Mouse (Mus musculus) intestine, embryonic 14.5 days (tissue): ENCODE results near the gene Atg101. TPM values are rescaled to one million over a fixed set of nuclear protein-coding genes. Genes with fewer than 3 reads are reported as not detected.

Experiments used
- ATAC-seq: fragments of 200-750 bp; cut with Nextera tagmentation; replicated peaks from 2 replicates; pipeline ENCODE4 v1.8.0; 2017; ENCODE audit warnings: low read depth, moderate number of reproducible peaks, moderate TSS enrichment, moderate library complexity; ENCODE audit not compliant: low FRiP score, low TSS enrichment
- DNase-seq: peaks from one replicate; pipeline ENCODE4 v3.0.0-alpha.2; 2018; ENCODE audit warnings: low spot score
- H3K27ac ChIP-seq: fragments of 300-500 bp; sonication (generic); 2 replicates; pipeline ENCODE4 v1.5.1; 2014; ENCODE audit warnings: low read depth, mild to moderate bottlenecking, control low read depth
- H3K27me3 ChIP-seq: fragments of 300-500 bp; sonication (generic); replicated peaks from 2 replicates; pipeline ENCODE4 v1.6.1; 2014; ENCODE audit warnings: low read length, control low read depth; ENCODE audit not compliant: control insufficient read depth, insufficient read depth
- H3K36me3 ChIP-seq: fragments of 300-500 bp; sonication (generic); 2 replicates; pipeline ENCODE4 v1.6.1; 2014; ENCODE audit warnings: low read length, control low read depth; ENCODE audit not compliant: control insufficient read depth, insufficient read depth
- H3K4me1 ChIP-seq: fragments of 300-500 bp; sonication (generic); replicated peaks from 2 replicates; pipeline ENCODE4 v1.6.1; 2014; ENCODE audit warnings: low read length, control low read depth, mixed read lengths; ENCODE audit not compliant: control insufficient read depth, insufficient read depth
- H3K4me2 ChIP-seq: fragments of 300-500 bp; sonication (generic); 2 replicates; pipeline ENCODE4 v1.6.1; 2014; ENCODE audit warnings: low read length
- H3K4me3 ChIP-seq: fragments of 300-500 bp; sonication (generic); 2 replicates; pipeline ENCODE4 v1.5.1; 2014; ENCODE audit warnings: low read depth, low read length, control low read depth, mixed read lengths
- H3K9ac ChIP-seq: fragments of 300-500 bp; sonication (generic); 2 replicates; pipeline ENCODE4 v1.6.1; 2014; ENCODE audit warnings: mild to moderate bottlenecking, low read length
- H3K9me3 ChIP-seq: fragments of 300-500 bp; sonication (generic); 2 replicates; pipeline ENCODE4 v1.6.1; 2016; ENCODE audit warnings: low read length, control low read depth; ENCODE audit not compliant: control insufficient read depth
- WGBS: fragments of 180-500 bp; shearing (Covaris S2); extraction: QIAGEN DNeasy Blood & Tissue Kit; methylation state at CpG from one replicate; pipeline ENCODE4 v1.1.7; 2014; 5-methylcytosine and 5-hydroxymethylcytosine counted together
- polyA plus RNA-seq: library from polyadenylated mRNA; unstranded; fragments of >200 nt; fragmentation: Nextera tagmentation; extraction: Ambion mirVana; gene quantifications from 2 replicates; pipeline ENCODE4 v1.2.1, GENCODE M21; 2014

Atg101 gene
- polyA plus RNA-seq, 1 experiment from 2014 or later = 67.1 TPM

GRCm38 (mm10) chr15:101297988-101298387 is 13.9 kb downstream of the Atg101 start:
- peaks cover 25% of the 10 kb centered on the region for H3K4me1 ChIP-seq
- WGBS = 46% methylated on average over 7 of the region's 7 CpGs
- ATAC-seq (no peak), DNase-seq (no peak)
- no peak overlapping the region for H3K4me3 ChIP-seq
- H3K27ac ChIP-seq = no peak overlapping the region
- no peaks in the 10 kb centered on the region for H3K9me3 ChIP-seq
- no peaks in the 10 kb centered on the region for H3K36me3 ChIP-seq
- no peaks in the 10 kb centered on the region for H3K27me3 ChIP-seq
- no peak overlapping the region for H3K9ac ChIP-seq
- H3K4me2 ChIP-seq = no peak overlapping the region

DNA sequence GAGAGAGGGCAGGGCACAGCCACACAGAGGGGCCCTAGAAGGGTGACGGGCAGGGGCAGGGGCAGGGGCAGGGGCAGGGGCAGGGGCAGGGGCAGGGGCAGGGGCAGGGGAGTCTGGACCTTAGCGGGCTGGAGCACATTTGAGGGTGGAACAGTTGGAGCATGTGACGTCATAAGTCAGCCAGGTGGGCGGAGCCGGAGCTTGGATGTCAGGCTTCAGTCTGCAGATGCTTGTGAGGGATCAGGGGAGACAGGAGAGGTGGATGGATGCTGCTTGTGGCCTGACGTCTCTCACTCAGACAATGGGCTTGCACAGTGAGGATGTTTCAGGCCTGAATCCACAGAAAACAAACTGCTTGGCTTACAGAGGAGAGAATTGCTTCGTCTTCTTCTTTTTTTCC is 14.5 kb downstream of the Atg101 start:
- Histone ChIP-seq H3K36me3 (no peaks in the 10 kb centered on the region), H3K4me3 (no peak overlapping the region), H3K9ac (no peak overlapping the region), H3K4me2 (no peak overlapping the region), H3K4me1 (peaks cover 19% of the 10 kb centered on the region), H3K27ac (no peak overlapping the region), H3K27me3 (no peaks in the 10 kb centered on the region), H3K9me3 (no peaks in the 10 kb centered on the region)
- DNase-seq (no peak), ATAC-seq (no peak)
- WGBS = 21% methylated on average over 7 of the region's 7 CpGs

GRCm38 (mm10) chr15:101299480-101299960 is 15.4 kb downstream of the Atg101 start:
- H3K9me3 ChIP-seq = no peaks in the 10 kb centered on the region
- no peak overlapping the region for H3K9ac ChIP-seq
- no peak overlapping the region for H3K27ac ChIP-seq
- WGBS = 67% methylated on average over 14 of the region's 14 CpGs
- no peak overlapping the region for H3K4me2 ChIP-seq
- H3K36me3 ChIP-seq = no peaks in the 10 kb centered on the region
- H3K27me3 ChIP-seq = no peaks in the 10 kb centered on the region
- no peak overlapping the region for H3K4me3 ChIP-seq
- no peak for DNase-seq
- 0 out of 2 replicates have a peak, but pooled peaks cover 11% of the 10 kb centered on the region for H3K4me1 ChIP-seq
- ATAC-seq = no peak

GRCm38 (mm10) chr15:101300128-101300527 is 16.1 kb downstream of the Atg101 start:
- no peak overlapping the region for H3K27ac ChIP-seq
- no peak overlapping the region for H3K4me2 ChIP-seq
- WGBS = 66% methylated on average over 6 of the region's 6 CpGs
- ATAC-seq = no peak
- no peak overlapping the region for H3K4me3 ChIP-seq
- 0 out of 2 replicates have a peak, but pooled peaks cover 8% of the 10 kb centered on the region for H3K4me1 ChIP-seq
- no peak for DNase-seq
- no peaks in the 10 kb centered on the region for H3K9me3 ChIP-seq
- H3K36me3 ChIP-seq = no peaks in the 10 kb centered on the region
- H3K9ac ChIP-seq = no peak overlapping the region
- H3K27me3 ChIP-seq = no peaks in the 10 kb centered on the region

GRCm38 (mm10) chr15:101302201-101302600 is 18.1 kb downstream of the Atg101 start:
- DNase-seq = no peak
- 82% methylated on average over 3 of the region's 3 CpGs for WGBS
- Histone ChIP-seq H3K27me3 (no peaks in the 10 kb centered on the region), H3K27ac (no peak overlapping the region), H3K4me2 (no peak overlapping the region), H3K9ac (no peak overlapping the region), H3K4me3 (no peak overlapping the region), H3K4me1 (0 out of 2 replicates have a peak, but pooled peaks cover 5% of the 10 kb centered on the region), H3K36me3 (no peaks in the 10 kb centered on the region), H3K9me3 (no peaks in the 10 kb centered on the region)
- no peak for ATAC-seq

- no peak overlapping the region for H3K9ac ChIP-seq
- no peak overlapping the region for H3K4me3 ChIP-seq
- no peaks in the 10 kb centered on the region for H3K36me3 ChIP-seq
- no peak overlapping the region for H3K27ac ChIP-seq
- no peaks in the 10 kb centered on the region for H3K27me3 ChIP-seq
- peaks cover 3% of the 10 kb centered on the region; the same call in 1 of the 2 replicates for H3K4me1 ChIP-seq
- no peak overlapping the region for H3K4me2 ChIP-seq
- 75% methylated on average over 4 of the region's 4 CpGs for WGBS
- ATAC-seq = no peak
- no peak for DNase-seq
- no peaks in the 10 kb centered on the region for H3K9me3 ChIP-seq
These were observed 19.8 kb downstream of the Atg101 start for GRCm38 (mm10) chr15:101303830-101304229.

- no peaks in the 10 kb centered on the region for H3K27me3 ChIP-seq
- no peak overlapping the region for H3K4me3 ChIP-seq
- no peaks in the 10 kb centered on the region for H3K9me3 ChIP-seq
- DNase-seq (no peak), ATAC-seq (no peak)
- H3K4me2 ChIP-seq = no peak overlapping the region
- no peak overlapping the region for H3K9ac ChIP-seq
- no peaks in the 10 kb centered on the region for H3K36me3 ChIP-seq
- H3K4me1 ChIP-seq = peaks cover 14% of the 10 kb centered on the region; the same call in 1 of the 2 replicates
- H3K27ac ChIP-seq = no peak overlapping the region
- 92% methylated on average over 4 of the region's 4 CpGs for WGBS
These were observed 22.4 kb downstream of the Atg101 start for GRCm38 (mm10) chr15:101306459-101306858.

- DNase-seq (no peak), ATAC-seq (no peak)
- no peak overlapping the region for H3K27ac ChIP-seq
- no peaks in the 10 kb centered on the region for H3K9me3 ChIP-seq
- H3K9ac ChIP-seq = no peak overlapping the region
- H3K4me1 ChIP-seq = peaks cover 14% of the 10 kb centered on the region; the same call in 1 of the 2 replicates
- H3K4me3 ChIP-seq = no peak overlapping the region
- 57% methylated on average over 13 of the region's 13 CpGs for WGBS
- no peak overlapping the region for H3K4me2 ChIP-seq
- H3K36me3 ChIP-seq = no peaks in the 10 kb centered on the region
- no peaks in the 10 kb centered on the region for H3K27me3 ChIP-seq
These were observed 24.6 kb downstream of the Atg101 start for GRCm38 (mm10) chr15:101308440-101309348.
